Mouse (Mus musculus) lung, embryonic 16.5 days (tissue): Measurements from ENCODE around the gene Ier2. TPM values are rescaled to one million over a fixed set of nuclear protein-coding genes. Genes with fewer than 3 reads are reported as not detected.

Source experiments
- ATAC-seq: fragments of 200-750 bp; cut with Nextera tagmentation; 2 replicates; pipeline ENCODE4 v1.8.0; 2017; ENCODE audit warnings: low read depth, mild to moderate bottlenecking, moderate library complexity
- H3K27ac ChIP-seq: fragments of 300-500 bp; sonication (generic); 2 replicates; pipeline ENCODE4 v1.5.1; 2014; ENCODE audit warnings: mild to moderate bottlenecking, control low read depth, low read length
- H3K27me3 ChIP-seq: fragments of 300-500 bp; sonication (generic); 2 replicates; pipeline ENCODE4 v1.6.1; 2014; ENCODE audit warnings: low read depth, low read length, mixed read lengths; ENCODE audit not compliant: control insufficient read depth, insufficient read depth
- H3K36me3 ChIP-seq: fragments of 300-500 bp; sonication (generic); 2 replicates; pipeline ENCODE4 v1.6.1; 2014; ENCODE audit warnings: low read length; ENCODE audit not compliant: control insufficient read depth, insufficient read depth
- H3K4me1 ChIP-seq: fragments of 300-500 bp; sonication (generic); replicated peaks from 2 replicates; pipeline ENCODE4 v1.6.1; 2014; ENCODE audit warnings: low read length, mixed read lengths; ENCODE audit not compliant: control insufficient read depth, insufficient read depth
- H3K4me2 ChIP-seq: fragments of 300-500 bp; sonication (generic); 2 replicates; pipeline ENCODE4 v1.6.1; 2014; ENCODE audit warnings: low read depth, low read length, control low read depth
- H3K4me3 ChIP-seq: fragments of 300-500 bp; sonication (generic); 2 replicates; pipeline ENCODE4 v1.5.1; 2014; ENCODE audit warnings: mild to moderate bottlenecking, low read length, control low read depth
- H3K9ac ChIP-seq: fragments of 300-500 bp; sonication (generic); 2 replicates; pipeline ENCODE4 v1.6.1; 2014; ENCODE audit warnings: low read length, control low read depth
- H3K9me3 ChIP-seq: fragments of 300-500 bp; sonication (generic); 2 replicates; pipeline ENCODE4 v1.6.1; 2016; ENCODE audit warnings: low read length; ENCODE audit not compliant: control insufficient read depth
- WGBS: fragments of 180-500 bp; shearing (Covaris S2); extraction: QIAGEN DNeasy Blood & Tissue Kit; methylation state at CpG from one replicate; pipeline ENCODE4 v1.1.7; 2014; 5-methylcytosine and 5-hydroxymethylcytosine counted together
- polyA plus RNA-seq: library from polyadenylated mRNA; unstranded; fragments of >200 nt; fragmentation: Nextera tagmentation; extraction: Ambion mirVana; gene quantifications from 2 replicates; pipeline ENCODE4 v1.2.1, GENCODE M21; 2015

Gene Ier2
- polyA plus RNA-seq, 1 experiment from 2014 or later = 83.2 TPM

DNA sequence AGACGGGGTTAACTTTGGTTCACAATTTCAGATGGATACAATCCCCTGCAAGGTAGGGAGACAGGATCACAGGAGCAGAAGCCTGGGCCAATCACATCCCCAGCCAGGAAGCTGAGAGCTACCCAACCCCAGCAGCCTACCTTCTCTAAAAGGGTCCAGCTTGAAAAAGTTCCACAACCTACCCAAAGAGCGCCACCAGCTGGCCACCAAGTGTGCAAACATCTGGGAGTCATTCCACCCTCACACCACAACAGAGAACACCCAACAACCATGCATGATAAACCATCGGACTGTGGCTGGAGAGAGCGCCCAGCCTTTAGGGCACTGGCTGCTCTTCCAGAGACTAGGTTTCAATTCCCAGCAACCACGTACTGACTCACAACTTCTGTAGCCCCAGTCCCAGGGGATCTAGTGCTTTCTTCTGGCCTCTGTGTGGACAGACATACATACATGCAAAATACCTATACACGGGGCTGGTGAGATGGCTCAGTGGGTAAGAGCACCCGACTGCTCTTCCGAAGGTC, 41.5 kb downstream of the Ier2 start:
- H3K4me2 ChIP-seq = no peak overlapping the region
- H3K27me3 ChIP-seq = peaks cover 3% of the 10 kb centered on the region
- H3K9ac ChIP-seq = no peak overlapping the region
- H3K27ac ChIP-seq = no peak overlapping the region
- no peaks in the 10 kb centered on the region for H3K9me3 ChIP-seq
- WGBS = 66% methylated on average over 8 of the region's 8 CpGs
- no peaks in the 10 kb centered on the region for H3K36me3 ChIP-seq
- no peak overlapping the region for H3K4me3 ChIP-seq
- no peak for ATAC-seq
- H3K4me1 ChIP-seq = no peaks in the 10 kb centered on the region

DNA sequence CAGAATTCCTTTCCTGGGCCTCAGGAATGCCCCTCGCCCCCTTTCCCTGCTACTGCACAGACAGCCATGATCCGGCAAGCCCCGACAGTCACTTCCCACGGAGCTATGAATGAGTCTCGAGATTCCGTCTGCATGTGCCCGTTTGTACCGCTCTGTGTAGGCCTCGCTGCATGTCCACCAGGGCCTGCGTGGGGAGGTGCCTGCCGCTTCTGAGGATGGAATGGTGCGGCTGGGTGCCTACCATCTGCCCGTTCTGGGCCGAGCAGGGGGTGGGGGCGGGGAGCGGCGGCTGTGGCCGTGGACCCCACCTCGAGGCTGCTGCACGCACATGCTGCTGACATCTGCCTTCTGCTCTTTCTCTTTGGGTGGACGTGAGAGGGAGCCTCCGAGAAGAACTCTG, 45.6 kb downstream of the Ier2 start:
- Histone ChIP-seq H3K9ac (no peak overlapping the region), H3K27ac (no peak overlapping the region), H3K36me3 (no peaks in the 10 kb centered on the region), H3K4me1 (no peaks in the 10 kb centered on the region), H3K4me3 (no peak overlapping the region), H3K9me3 (no peaks in the 10 kb centered on the region), H3K27me3 (peaks cover 5% of the 10 kb centered on the region), H3K4me2 (no peak overlapping the region)
- 41% methylated on average over 22 of the region's 22 CpGs for WGBS
- no peak for ATAC-seq

DNA sequence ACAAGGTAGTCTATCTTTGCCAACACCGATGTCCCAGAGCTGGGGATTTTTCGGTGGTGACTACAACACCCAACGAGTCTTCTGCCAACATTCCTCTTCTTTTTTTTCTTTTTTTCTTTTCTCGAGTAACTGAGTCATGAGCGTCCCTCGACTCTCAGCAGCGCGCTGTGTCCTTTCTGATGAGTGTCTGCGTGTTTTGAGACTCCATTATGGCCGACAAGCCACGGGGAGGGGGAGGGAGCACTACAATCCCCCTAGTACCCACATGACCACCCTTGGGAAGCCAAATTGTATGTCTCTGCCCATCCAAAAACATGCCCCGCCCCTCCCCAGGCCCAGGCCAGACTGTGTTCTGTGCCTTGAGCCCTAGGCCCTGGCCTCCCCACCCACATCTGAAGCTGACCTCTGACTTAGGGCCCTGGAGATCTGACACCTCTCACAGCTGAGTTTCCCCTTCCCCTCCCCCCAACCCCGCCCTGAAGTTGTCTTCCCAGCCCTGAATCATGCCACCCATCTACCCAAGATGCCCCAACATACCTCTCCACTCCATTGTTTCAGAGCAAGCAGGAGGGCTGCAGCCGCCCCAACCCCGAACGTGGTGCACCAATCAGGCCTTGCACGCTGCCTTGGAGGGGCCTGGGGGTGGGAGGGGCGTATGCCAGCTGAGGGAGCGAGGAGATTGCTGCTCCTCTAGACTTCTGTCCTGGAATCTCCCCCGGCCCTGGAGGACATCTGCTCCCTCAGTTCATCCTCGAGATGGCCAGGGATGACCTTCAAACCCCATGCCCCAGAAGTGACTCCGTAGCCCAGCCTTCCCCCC, 46.8 kb downstream of the Ier2 start:
- H3K4me3 ChIP-seq = no peak overlapping the region
- ATAC-seq = no peak
- no peak overlapping the region for H3K27ac ChIP-seq
- H3K4me2 ChIP-seq = no peak overlapping the region
- WGBS = 26% methylated on average over 22 of the region's 22 CpGs
- no peak overlapping the region for H3K9ac ChIP-seq
- no peaks in the 10 kb centered on the region for H3K36me3 ChIP-seq
- H3K27me3 ChIP-seq = peaks cover 5% of the 10 kb centered on the region
- H3K9me3 ChIP-seq = no peaks in the 10 kb centered on the region
- H3K4me1 ChIP-seq = no peaks in the 10 kb centered on the region

DNA sequence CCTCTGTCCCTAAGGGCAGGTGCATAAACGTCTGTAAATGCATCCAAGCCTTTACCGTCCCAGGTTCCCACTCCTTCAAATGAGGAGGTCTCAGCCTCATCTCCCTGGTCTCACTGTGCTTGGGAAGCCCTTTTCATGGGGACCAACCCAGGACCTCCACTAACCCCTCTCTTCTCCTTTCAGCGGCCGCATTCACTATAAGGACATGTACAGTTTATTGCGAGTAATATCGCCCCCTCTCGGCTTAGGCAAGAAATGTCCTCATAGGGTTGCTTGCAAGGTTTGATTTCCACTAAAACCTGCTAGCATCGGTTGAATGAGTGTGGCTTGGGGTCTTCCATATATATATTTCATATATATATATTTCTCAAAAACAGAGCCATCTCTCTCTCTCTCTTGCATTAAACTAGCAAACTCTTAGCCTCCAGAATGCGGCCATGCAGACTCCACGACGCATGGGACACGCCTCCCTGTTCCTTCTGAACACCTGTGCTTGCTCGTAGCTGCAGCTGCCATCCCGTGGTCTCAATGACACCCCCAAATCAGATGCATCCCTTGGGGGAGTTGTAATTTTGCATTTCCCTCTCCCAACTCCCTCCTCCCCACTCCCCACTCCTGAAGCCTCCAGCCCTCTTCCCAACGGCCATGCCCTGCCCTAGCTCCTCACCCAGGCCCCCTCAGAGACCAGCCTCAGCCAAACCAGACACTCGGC, 48.0 kb downstream of the Ier2 start:
- no peaks in the 10 kb centered on the region for H3K4me1 ChIP-seq
- H3K27ac ChIP-seq = no peak overlapping the region
- 35% methylated on average over 16 of the region's 16 CpGs for WGBS
- H3K36me3 ChIP-seq = no peaks in the 10 kb centered on the region
- no peak for ATAC-seq
- H3K9me3 ChIP-seq = no peaks in the 10 kb centered on the region
- peaks cover 5% of the 10 kb centered on the region for H3K27me3 ChIP-seq
- no peak overlapping the region for H3K4me2 ChIP-seq
- H3K9ac ChIP-seq = no peak overlapping the region
- no peak overlapping the region for H3K4me3 ChIP-seq

Other genes with a start within 250 kb of the Ier2 start
- gene Trmt1, start 23.5 kb upstream of the Ier2 start, polyA plus RNA-seq = 54.7 and 58.8 TPM in 2 replicates
- gene Nacc1, start 25.0 kb upstream of the Ier2 start, polyA plus RNA-seq = 16.9 and 19.5 TPM in 2 replicates
- gene Lyl1, start 38.6 kb upstream of the Ier2 start, polyA plus RNA-seq = 11.4 and 12.5 TPM in 2 replicates
- 3.1 and 3.7 TPM in 2 replicates for gene G430095P16Rik, start 60.2 kb upstream of the Ier2 start, polyA plus RNA-seq
- gene Nfix, start 137.5 kb upstream of the Ier2 start, polyA plus RNA-seq = 43.9 and 44.6 TPM in 2 replicates
- gene Dand5, start 160.0 kb upstream of the Ier2 start, polyA plus RNA-seq = 6.3 and 6.5 TPM in 2 replicates
- 38.6 and 43.0 TPM in 2 replicates for gene Gadd45gip1, start 168.7 kb upstream of the Ier2 start, polyA plus RNA-seq
- 110 and 120 TPM in 2 replicates for gene Rad23a, start 177.8 kb upstream of the Ier2 start, polyA plus RNA-seq
- gene Calr, start 184.1 kb upstream of the Ier2 start, polyA plus RNA-seq = 980 and 996 TPM in 2 replicates
- 90.1 and 93.3 TPM in 2 replicates for gene Farsa, start 194.1 kb upstream of the Ier2 start, polyA plus RNA-seq
- 58.7 and 59.6 TPM in 2 replicates for gene Syce2, start 209.3 kb upstream of the Ier2 start, polyA plus RNA-seq
- gene Gcdh, start 231.1 kb upstream of the Ier2 start, polyA plus RNA-seq = 36.7 and 37.3 TPM in 2 replicates
- 1.5 and 4.9 TPM in 2 replicates for gene Klf1, start 239.1 kb upstream of the Ier2 start, polyA plus RNA-seq
- gene Dnase2a, start 245.7 kb upstream of the Ier2 start, polyA plus RNA-seq = 19.9 and 21.1 TPM in 2 replicates